In genomic region chr7:16474445-16474844, GRCm38 (mm10) we compare ENCODE assay signal across 7 mouse cellular contexts. TPM values are rescaled to one million over a fixed set of nuclear protein-coding genes. Genes with fewer than 3 reads are reported as not detected.
DNase-seq lines count a peak whose midpoint lies in the region; ATAC-seq lines count a peak whose summit lies in the region.

No protein-coding gene starts in this region.

- peak; percentile 66 for ATAC-seq in granulocyte monocyte progenitor cell, adult 5-6 weeks (replicated peaks; ENCODE audit: poor library complexity, severe bottlenecking)
- no peak for ATAC-seq in liver, embryonic 12.5 days
- no peak for ATAC-seq in stomach, embryonic 14.5 days (ENCODE audit: insufficient number of reproducible peaks, insufficient read depth, low FRiP score, low read depth)

- no peak overlapping the region for H3K9ac ChIP-seq in liver, embryonic 12.5 days
- H3K9ac ChIP-seq in stomach, embryonic 14.5 days (replicated peaks; ENCODE audit: low read depth, low read length): no peak overlapping the region

- peaks cover 92% of the 10 kb centered on the region for H3K27me3 ChIP-seq in liver, embryonic 12.5 days (replicated peaks)
- peaks cover 58% of the 10 kb centered on the region for H3K27me3 ChIP-seq in stomach, embryonic 14.5 days (ENCODE audit: control insufficient read depth, insufficient read depth, low read length)

- WGBS in liver, embryonic 12.5 days (ENCODE audit: insufficient replicate concordance): 6% methylated on average over 33 of the region's 33 CpGs
- 4% methylated on average over 33 of the region's 33 CpGs for WGBS in stomach, embryonic 14.5 days

- peaks cover 23% of the 10 kb centered on the region for H3K4me1 ChIP-seq in liver, embryonic 12.5 days
- H3K4me1 ChIP-seq in stomach, embryonic 14.5 days (ENCODE audit: control insufficient read depth, insufficient read depth, low read length): 0 out of 2 replicates have a peak, but pooled peaks cover 7% of the 10 kb centered on the region

- H3K9me3 ChIP-seq in liver, embryonic 12.5 days (replicated peaks): no peaks in the 10 kb centered on the region
- no peaks in the 10 kb centered on the region for H3K9me3 ChIP-seq in stomach, embryonic 14.5 days (ENCODE audit: control insufficient read depth, low read depth, low read length)

- no peak overlapping the region for H3K27ac ChIP-seq in liver, embryonic 12.5 days
- H3K27ac ChIP-seq in stomach, embryonic 14.5 days (ENCODE audit: low read length): no peak overlapping the region

- intact Hi-C loops in left cerebral cortex, postnatal 36 days (cut with DNase I): no loop called here

- H3K36me3 ChIP-seq in liver, embryonic 12.5 days: no peaks in the 10 kb centered on the region
- no peaks in the 10 kb centered on the region for H3K36me3 ChIP-seq in stomach, embryonic 14.5 days (ENCODE audit: control insufficient read depth, insufficient read depth, low read length)

- H3K4me2 ChIP-seq in liver, embryonic 12.5 days: peak overlapping the region; percentile 52
- H3K4me2 ChIP-seq in stomach, embryonic 14.5 days (replicated peaks; ENCODE audit: low read depth, low read length): peak overlapping the region; percentile 24

- peak overlapping the region; percentile 29 for H3K4me3 ChIP-seq in liver, embryonic 12.5 days
- no peak overlapping the region; the same call in 1 of the 2 replicates for H3K4me3 ChIP-seq in stomach, embryonic 14.5 days (ENCODE audit: low read depth, low read length)

- peak; percentile 29 to 65 for DNase-seq in spleen, postnatal 10 days (ENCODE audit: low spot score in 2 of 2)
- no peak for DNase-seq in spleen, adult 12 weeks (ENCODE audit: low spot score)
- DNase-seq in left cerebral cortex, postnatal 36 days (ENCODE audit: low spot score in 2 of 2): no peak
- DNase-seq in thymus, postnatal 25 days: no peak

RNA-seq across cellular contexts. Expression of gene Npas1, which starts 3.1 kb away (rescaled TPM):
- total RNA-seq in granulocyte monocyte progenitor cell, adult 5-6 weeks (2014; fragmentation: Nextera tagmentation): not detected in 2 replicates
- not detected in 2 replicates for total RNA-seq in granulocyte monocyte progenitor cell, adult 5-6 weeks (2017)
- 0.33 and 0.36 TPM in 2 replicates for polyA plus RNA-seq in liver, embryonic 12.5 days (2016; fragmentation: Nextera tagmentation; extraction: Ambion mirVana)
- 0.17 TPM in 1 of 2 replicates, not detected in the other for polyA plus RNA-seq in stomach, embryonic 14.5 days (2014; fragmentation: Nextera tagmentation; extraction: Ambion mirVana)
- 1 to 10 TPM; 9.9 to 10.0 TPM for total RNA-seq in left cerebral cortex, postnatal 36 days (2021)

RNA-seq across cellular contexts. Expression of gene Tmem160, which starts 21.9 kb away (rescaled TPM):
- 27.5 and 71.6 TPM in 2 replicates for total RNA-seq in granulocyte monocyte progenitor cell, adult 5-6 weeks (2014; fragmentation: Nextera tagmentation)
- total RNA-seq in granulocyte monocyte progenitor cell, adult 5-6 weeks (2017): 17.2 and 26.2 TPM in 2 replicates
- polyA plus RNA-seq in liver, embryonic 12.5 days (2016; fragmentation: Nextera tagmentation; extraction: Ambion mirVana): 43.9 and 48.0 TPM in 2 replicates
- polyA plus RNA-seq in stomach, embryonic 14.5 days (2014; fragmentation: Nextera tagmentation; extraction: Ambion mirVana): 53.9 and 55.7 TPM in 2 replicates
- total RNA-seq in left cerebral cortex, postnatal 36 days (2021): 10 to 100 TPM; 62.3 to 85.7 TPM

Comparison
In these comparisons a context has a peak if more than half of its experiments do, and no peak if none do; other contexts are left out.
1. DNase-seq: peak in spleen, postnatal 10 days (2 of 2); none in spleen, adult 12 weeks (single experiment), left cerebral cortex, postnatal 36 days (0 of 2) and thymus, postnatal 25 days (single experiment).
2. RNA of gene Npas1, which starts 3.1 kb away (total RNA-seq): 9.9 to 10.0 TPM in left cerebral cortex, postnatal 36 days; not detected in granulocyte monocyte progenitor cell, adult 5-6 weeks; every median in the first group is over 10 times any median in the second.